Mouse (Mus musculus) MEL (cell line): ENCODE measurements around the gene F830045P16Rik. TPM values are rescaled to one million over a fixed set of nuclear protein-coding genes. Genes with fewer than 3 reads are reported as not detected.
A peak's percentile ranks its signal among the peaks of the same experiment; 100 is the strongest.

Experiments
- DNase-seq: peaks from one replicate; pipeline ENCODE4 v3.0.0; 2011; ENCODE audit warnings: low read depth, low spot score
- H3K27ac ChIP-seq: 2 replicates; pipeline ENCODE4 v1.5.1; 2012; ENCODE audit warnings: low read depth, mild to moderate bottlenecking, control low read depth, low read length, moderate library complexity; ENCODE audit not compliant: control insufficient read depth
- H3K27me3 ChIP-seq, 2 experiments: fragments of 150-350 bp in 1 of 2; sonication (generic) in 1 of 2; 2 replicates each; pipeline ENCODE4 v1.6.1; 2012; ENCODE audit warnings: low read length in 2 of 2, mild to moderate bottlenecking in 2 of 2, improper control_type of control experiment in 1 of 2, moderate library complexity in 1 of 2; ENCODE audit not compliant: insufficient read depth in 2 of 2, control insufficient read depth in 1 of 2
- H3K36me3 ChIP-seq, 2 experiments: 2 replicates each; pipeline ENCODE4 v1.6.1; 2012 to 2014; ENCODE audit warnings: low read length in 2 of 2, improper control_type of control experiment in 1 of 2, inconsistent platforms in 1 of 2, mild to moderate bottlenecking in 1 of 2; ENCODE audit not compliant: insufficient read depth in 2 of 2, control insufficient read depth in 1 of 2
- H3K4me1 ChIP-seq, 2 experiments: fragments of 150-350 bp in 1 of 2; sonication (generic) in 1 of 2; 2 replicates each; pipeline ENCODE4 v1.6.1; 2012; ENCODE audit warnings: low read length in 2 of 2, improper control_type of control experiment in 1 of 2, mild to moderate bottlenecking in 1 of 2; ENCODE audit not compliant: insufficient read depth in 2 of 2, control insufficient read depth in 1 of 2
- H3K4me3 ChIP-seq, 2 experiments: fragments of 150-350 bp in 1 of 2; sonication (generic) in 1 of 2; 2 replicates each; pipeline ENCODE4 v1.5.1; 2012; ENCODE audit warnings: low read depth in 2 of 2, low read length in 2 of 2, mild to moderate bottlenecking in 2 of 2, moderate library complexity in 2 of 2, control low read depth in 1 of 2, improper control_type of control experiment in 1 of 2; ENCODE audit not compliant: control insufficient read depth in 1 of 2, insufficient read depth in 1 of 2
- H3K79me2 ChIP-seq: 2 replicates; pipeline ENCODE4 v1.6.1; 2012; ENCODE audit warnings: mild to moderate bottlenecking, low read length, moderate library complexity; ENCODE audit not compliant: control insufficient read depth, poor library complexity, insufficient read depth
- H3K9ac ChIP-seq: 2 replicates; pipeline ENCODE4 v1.6.1; 2012; ENCODE audit warnings: low read depth, mild to moderate bottlenecking, control low read depth, low read length, moderate library complexity; ENCODE audit not compliant: control insufficient read depth, poor library complexity, severe bottlenecking
- H3K9me3 ChIP-seq: fragments of 150-350 bp; sonication (generic); replicated peaks from 2 replicates; pipeline ENCODE4 v1.6.1; 2012; ENCODE audit warnings: mild to moderate bottlenecking, low read length, improper control_type of control experiment, moderate library complexity; ENCODE audit not compliant: insufficient read depth
- BHLHE40 ChIP-seq: IDR thresholded peaks from 2 replicates; pipeline ENCODE4 v1.6.1; 2012; ENCODE audit warnings: low read depth, mild to moderate bottlenecking, inconsistent platforms, low read length, improper control_type of control experiment, borderline replicate concordance
- CHD1 ChIP-seq: IDR thresholded peaks from 2 replicates; pipeline ENCODE4 v1.6.1; 2012; ENCODE audit warnings: low read depth, mild to moderate bottlenecking, inconsistent platforms, low read length, improper control_type of control experiment
- CHD2 ChIP-seq: IDR thresholded peaks from 2 replicates; pipeline ENCODE4 v1.6.1; 2011; ENCODE audit warnings: low read length, improper control_type of control experiment
- CTCF ChIP-seq, 3 experiments: IDR thresholded peaks in 2 of 3; conservative IDR thresholded peaks in 1 of 3; 2 replicates each; pipeline ENCODE4 v1.5.1; 2011 to 2012; ENCODE audit warnings: low read length in 3 of 3, low read depth in 2 of 3, mild to moderate bottlenecking in 2 of 3, improper control_type of control experiment in 1 of 3, inconsistent platforms in 1 of 3, mixed read lengths in 1 of 3, moderate library complexity in 1 of 3; ENCODE audit not compliant: control insufficient read depth in 1 of 3, insufficient read depth in 1 of 3, poor library complexity in 1 of 3, severe bottlenecking in 1 of 3
- E2F4 ChIP-seq: IDR thresholded peaks from 2 replicates; pipeline ENCODE4 v1.6.1; 2011; ENCODE audit warnings: low read depth, low read length, improper control_type of control experiment, borderline replicate concordance
- EP300 ChIP-seq, 2 experiments: IDR thresholded peaks; 2 replicates each; pipeline ENCODE4 v1.6.1; 2011; ENCODE audit warnings: improper control_type of control experiment in 2 of 2, low read length in 2 of 2, low read depth in 1 of 2, mild to moderate bottlenecking in 1 of 2
- ETS1 ChIP-seq: IDR thresholded peaks from 2 replicates; pipeline ENCODE4 v1.6.1; 2012; ENCODE audit warnings: low read depth, mild to moderate bottlenecking, inconsistent platforms, low read length, improper control_type of control experiment, moderate library complexity
- GABPA ChIP-seq: IDR thresholded peaks from 2 replicates; pipeline ENCODE4 v1.6.1; 2012; ENCODE audit warnings: low read depth, mild to moderate bottlenecking, inconsistent platforms, low read length, improper control_type of control experiment, moderate library complexity
- HCFC1 ChIP-seq: IDR thresholded peaks from 2 replicates; pipeline ENCODE4 v1.6.1; 2012; ENCODE audit warnings: low read depth, mild to moderate bottlenecking, inconsistent platforms, low read length, improper control_type of control experiment, moderate library complexity
- MAFK ChIP-seq: IDR thresholded peaks from 2 replicates; pipeline ENCODE4 v1.6.1; 2011; ENCODE audit warnings: low read depth, mild to moderate bottlenecking, low read length, improper control_type of control experiment, borderline replicate concordance
- MAZ ChIP-seq: IDR thresholded peaks from 2 replicates; pipeline ENCODE4 v1.6.1; 2012; ENCODE audit warnings: low read depth, mild to moderate bottlenecking, inconsistent platforms, low read length, improper control_type of control experiment
- MYC ChIP-seq: IDR thresholded peaks from 2 replicates; pipeline ENCODE4 v1.6.1; 2011; ENCODE audit warnings: low read depth, mild to moderate bottlenecking, low read length, improper control_type of control experiment, moderate library complexity
- POLR2A ChIP-seq, 2 experiments: IDR thresholded peaks; 2 replicates each; pipeline ENCODE4 v1.6.1; 2011 to 2012; ENCODE audit warnings: low read length in 2 of 2, mild to moderate bottlenecking in 2 of 2, control low read depth in 1 of 2, improper control_type of control experiment in 1 of 2, low read depth in 1 of 2, moderate library complexity in 1 of 2; ENCODE audit not compliant: control insufficient read depth in 1 of 2, insufficient read depth in 1 of 2, poor library complexity in 1 of 2
- POLR2AphosphoS5 ChIP-seq: IDR thresholded peaks from 2 replicates; pipeline ENCODE4 v1.6.1; 2012; ENCODE audit warnings: low read depth, borderline replicate concordance, mild to moderate bottlenecking, inconsistent platforms, low read length, moderate library complexity, mixed read lengths
- RAD21 ChIP-seq: IDR thresholded peaks from 2 replicates; pipeline ENCODE4 v1.6.1; 2011; ENCODE audit warnings: mild to moderate bottlenecking, low read depth, low read length, improper control_type of control experiment
- SIN3A ChIP-seq: IDR thresholded peaks from 2 replicates; pipeline ENCODE4 v1.6.1; 2012; ENCODE audit warnings: low read length, improper control_type of control experiment, inconsistent platforms
- SMC3 ChIP-seq: IDR thresholded peaks from 2 replicates; pipeline ENCODE4 v1.6.1; 2011; ENCODE audit warnings: low read depth, low read length, improper control_type of control experiment
- TAL1 ChIP-seq: IDR thresholded peaks from 2 replicates; pipeline ENCODE4 v1.6.1; 2012; ENCODE audit warnings: mild to moderate bottlenecking, inconsistent platforms, low read length, moderate library complexity, mixed read lengths
- TCF12 ChIP-seq: IDR thresholded peaks from 2 replicates; pipeline ENCODE4 v1.6.1; 2014; ENCODE audit warnings: low read depth, mild to moderate bottlenecking, inconsistent platforms, low read length, improper control_type of control experiment, moderate library complexity
- USF1 ChIP-seq: IDR thresholded peaks from 2 replicates; pipeline ENCODE4 v1.6.1; 2014; ENCODE audit warnings: low read depth, mild to moderate bottlenecking, inconsistent platforms, low read length, improper control_type of control experiment, moderate library complexity
- ZC3H11A ChIP-seq: IDR thresholded peaks from 2 replicates; pipeline ENCODE4 v1.6.1; 2012; ENCODE audit warnings: low read depth, mild to moderate bottlenecking, inconsistent platforms, low read length, improper control_type of control experiment
- ZKSCAN1 ChIP-seq: IDR thresholded peaks from 2 replicates; pipeline ENCODE4 v1.6.1; 2012; ENCODE audit warnings: low read depth, mild to moderate bottlenecking, inconsistent platforms, low read length, improper control_type of control experiment, moderate library complexity
- ZMIZ1 ChIP-seq: IDR thresholded peaks from 2 replicates; pipeline ENCODE4 v1.6.1; 2012; ENCODE audit warnings: low read depth, mild to moderate bottlenecking, inconsistent platforms, low read length, improper control_type of control experiment, moderate library complexity
- ZNF384 ChIP-seq: IDR thresholded peaks from 2 replicates; pipeline ENCODE4 v1.6.1; 2012; ENCODE audit warnings: low read depth, mild to moderate bottlenecking, inconsistent platforms, low read length, improper control_type of control experiment
- polyA plus RNA-seq, 2 experiments: library from polyadenylated mRNA; stranded (reverse) in 1 of 2; unstranded in 1 of 2; fragments of >175 nt in 1 of 2; fragments of >200 nt in 1 of 2; gene quantifications; 2 replicates each; pipeline versions ENCODE4 v1.2.1 to v1.2.4; 2012; ENCODE audit warnings: low replicate concordance in 2 of 2, low read depth in 1 of 2; ENCODE audit not compliant: insufficient read length in 2 of 2, insufficient read depth in 1 of 2, missing spikeins in 1 of 2
- total RNA-seq: library from RNA; depleted of rRNA; stranded (reverse); fragments of 300-350 nt; gene quantifications from 2 replicates; pipeline ENCODE4 v1.2.3, GENCODE M21; 2012

Gene F830045P16Rik
- total and polyA plus RNA-seq, 3 experiments, result not detected

GRCm38 (mm10) chr2:129420897-129421561 is 115.4 kb downstream of the F830045P16Rik start (continued):
- no peak for TF ChIP-seq CHD1
- peak; percentile 87 for TF ChIP-seq TCF12
- TF ChIP-seq CHD2, result peak; percentile 59
- no peak for TF ChIP-seq SMC3
- TF ChIP-seq RAD21, result no peak
- no peak for TF ChIP-seq ZC3H11A
- no peak for TF ChIP-seq MYC
- TF ChIP-seq CTCF (IDR thresholded peaks at IDR 0.05 in 2 of 3, conservative IDR thresholded peaks at IDR 0.05 in 1 of 3; ENCODE audit: control insufficient read depth in 1 of 3, insufficient read depth in 1 of 3, low read depth in 2 of 3, low read length in 3 of 3, poor library complexity in 1 of 3, severe bottlenecking in 1 of 3), result no peak
- peak; percentile 90 for TF ChIP-seq TAL1
- TF ChIP-seq USF1, result no peak
- TF ChIP-seq EP300 (IDR thresholded peaks at IDR 0.05; ENCODE audit: low read depth in 1 of 2, low read length in 2 of 2), result peak; percentile 87 to 89
- TF ChIP-seq SIN3A, result peak; percentile 38
- no peak for TF ChIP-seq GABPA
- TF ChIP-seq, all 39 proteins: peak for 12

DNA sequence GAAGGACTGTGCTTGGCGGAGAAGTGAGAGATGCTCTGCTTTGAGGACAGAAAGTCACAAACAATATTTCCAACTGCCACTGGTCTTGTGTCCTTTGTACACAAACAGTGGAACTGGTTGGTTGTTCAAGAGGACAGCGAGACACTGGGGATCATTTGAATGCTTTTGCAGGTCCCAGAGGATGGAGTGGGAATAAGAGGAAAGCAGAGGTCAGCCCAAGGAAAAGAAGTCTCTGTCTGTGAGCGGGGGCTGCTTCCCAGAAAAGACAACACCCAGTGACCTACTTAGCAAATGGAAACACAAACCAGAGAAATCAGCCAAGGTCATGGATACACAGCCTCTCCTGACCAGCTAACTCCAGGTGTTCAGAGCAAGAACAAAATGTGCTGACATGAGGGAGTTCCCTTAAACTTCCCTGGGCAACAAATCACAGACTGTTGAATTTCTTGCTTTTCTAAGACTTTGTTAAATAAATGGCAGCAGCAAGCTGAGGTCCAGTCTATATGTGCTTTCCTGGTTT is 117.0 kb downstream of the F830045P16Rik start:
- Histone ChIP-seq H3K27me3 (no peaks in the 10 kb centered on the region; a peak in 1 of 4 replicates), H3K9me3 (no peaks in the 10 kb centered on the region)

More for the DNA sequence above, 117.0 kb downstream of the F830045P16Rik start:
- H3K4me1 ChIP-seq, result peaks cover 0 to 12% of the 10 kb centered on the region in 2 experiments; a peak in 3 of 4 replicates
- no peak for DNase-seq
- no peak overlapping the region for H3K27ac ChIP-seq
- no peaks in the 10 kb centered on the region for H3K79me2 ChIP-seq
- H3K9ac ChIP-seq, result no peak overlapping the region
- TF ChIP-seq MAZ (no peak), ZMIZ1 (no peak), RAD21 (no peak), ZKSCAN1 (no peak), POLR2AphosphoS5 (no peak), ZNF384 (no peak), MYC (no peak), POLR2A (IDR thresholded peaks at IDR 0.05; ENCODE audit: control insufficient read depth in 1 of 2, insufficient read depth in 1 of 2, low read depth in 1 of 2, low read length in 2 of 2, poor library complexity in 1 of 2) (no peak), MAFK (no peak), GABPA (no peak), USF1 (no peak), SMC3 (no peak), ETS1 (no peak), E2F4 (no peak), BHLHE40 (no peak), HCFC1 (no peak)
- peaks cover 0 to 10% of the 10 kb centered on the region in 2 experiments; a peak in 2 of 4 replicates for H3K36me3 ChIP-seq
- no peak overlapping the region for H3K4me3 ChIP-seq
